Mouse (Mus musculus): ENCODE measurements around the gene Eepd1.

GRCm38 (mm10) chr9:25479392-25480020 lies 1.8 kb upstream of the Eepd1 start:
- no peak for TF ChIP-seq CTCF (IDR thresholded peaks at IDR 0.05; ENCODE audit: low read depth)
- no peak for TF ChIP-seq EP300 (IDR thresholded peaks at IDR 0.05; ENCODE audit: low read depth)
